Mouse (Mus musculus) forebrain, embryonic 16.5 days (tissue): ENCODE measurements around the gene Rrp36. TPM values are rescaled to one million over a fixed set of nuclear protein-coding genes. Genes with fewer than 3 reads are reported as not detected.

ENCODE experiments used
- ATAC-seq: fragments of 200-750 bp; cut with Nextera tagmentation; 2 replicates; pipeline ENCODE4 v1.8.0; 2017; ENCODE audit warnings: mild to moderate bottlenecking, moderate library complexity
- H3K27ac ChIP-seq: fragments of 300-500 bp; sonication (generic); 2 replicates; pipeline ENCODE4 v1.5.1; 2014; ENCODE audit warnings: low read length, control low read depth
- H3K27me3 ChIP-seq: fragments of 300-500 bp; sonication (generic); replicated peaks from 2 replicates; pipeline ENCODE4 v1.6.1; 2014; ENCODE audit warnings: low read length; ENCODE audit not compliant: control insufficient read depth, insufficient read depth
- H3K36me3 ChIP-seq: fragments of 300-500 bp; sonication (generic); 2 replicates; pipeline ENCODE4 v1.6.1; 2014; ENCODE audit not compliant: control insufficient read depth, insufficient read depth
- H3K4me1 ChIP-seq: fragments of 300-500 bp; sonication (generic); replicated peaks from 2 replicates; pipeline ENCODE4 v1.6.1; 2014; ENCODE audit warnings: low read length; ENCODE audit not compliant: control insufficient read depth, insufficient read depth
- H3K4me2 ChIP-seq: fragments of 300-500 bp; sonication (generic); 2 replicates; pipeline ENCODE4 v1.6.1; 2014; ENCODE audit warnings: mild to moderate bottlenecking, low read length, control low read depth
- H3K4me3 ChIP-seq: fragments of 300-500 bp; sonication (generic); replicated peaks from 2 replicates; pipeline ENCODE4 v1.5.1; 2014; ENCODE audit warnings: mild to moderate bottlenecking, low read length, control low read depth
- H3K9ac ChIP-seq: fragments of 300-500 bp; sonication (generic); replicated peaks from 2 replicates; pipeline ENCODE4 v1.6.1; 2014; ENCODE audit warnings: low read depth, low read length, control low read depth
- H3K9me3 ChIP-seq: fragments of 300-500 bp; sonication (generic); 2 replicates; pipeline ENCODE4 v1.6.1; 2016; ENCODE audit warnings: low read length; ENCODE audit not compliant: control insufficient read depth
- WGBS: fragments of 180-500 bp; shearing (Covaris S2); extraction: QIAGEN DNeasy Blood & Tissue Kit; methylation state at CpG from one replicate; pipeline ENCODE4 v1.1.7; 2014; 5-methylcytosine and 5-hydroxymethylcytosine counted together
- polyA plus RNA-seq: library from polyadenylated mRNA; unstranded; fragments of >200 nt; fragmentation: Nextera tagmentation; extraction: Ambion mirVana; gene quantifications from 2 replicates; pipeline ENCODE4 v1.2.1, GENCODE M21; 2015

The Rrp36 gene
- polyA plus RNA-seq, 1 experiment from 2014 or later = 51.1 TPM

- WGBS = 9% methylated on average over 10 of the region's 11 CpGs
Observed at GRCm38 (mm10) chr17:46644916-46645475, 29.2 kb downstream of the Rrp36 start.

GRCm38 (mm10) chr17:46644152-46644805 lies 29.9 kb downstream of the Rrp36 start:
- Histone ChIP-seq H3K36me3 (peaks cover 12% of the 10 kb centered on the region), H3K9me3 (no peaks in the 10 kb centered on the region), H3K27ac (no peak overlapping the region), H3K4me3 (no peak overlapping the region), H3K4me2 (peak overlapping the region; percentile 94; the same call in 1 of the 2 replicates), H3K27me3 (no peaks in the 10 kb centered on the region), H3K9ac (no peak overlapping the region), H3K4me1 (peaks cover 20% of the 10 kb centered on the region)
- 89% methylated on average over 12 of the region's 12 CpGs for WGBS
- no peak for ATAC-seq

More at GRCm38 (mm10) chr17:46644916-46645475, 29.2 kb downstream of the Rrp36 start:
- Histone ChIP-seq H3K36me3 (peaks cover 12% of the 10 kb centered on the region), H3K4me1 (peaks cover 24% of the 10 kb centered on the region), H3K4me3 (peak overlapping the region; percentile 69), H3K9me3 (no peaks in the 10 kb centered on the region), H3K27ac (no peak overlapping the region; the same call in 1 of the 2 replicates), H3K9ac (peak overlapping the region; percentile 74), H3K4me2 (peak overlapping the region; percentile 94), H3K27me3 (no peaks in the 10 kb centered on the region)
- ATAC-seq = no peak

GRCm38 (mm10) chr17:46642060-46642459 lies 32.1 kb downstream of the Rrp36 start:
- peaks cover 14% of the 10 kb centered on the region for H3K36me3 ChIP-seq
- ATAC-seq = no peak
- peaks cover 23% of the 10 kb centered on the region for H3K4me1 ChIP-seq
- H3K9ac ChIP-seq = no peak overlapping the region
- H3K4me2 ChIP-seq = no peak overlapping the region
- no peaks in the 10 kb centered on the region for H3K27me3 ChIP-seq
- 88% methylated on average over 17 of the region's 17 CpGs for WGBS
- no peak overlapping the region for H3K4me3 ChIP-seq
- H3K27ac ChIP-seq = no peak overlapping the region
- no peaks in the 10 kb centered on the region for H3K9me3 ChIP-seq

- Histone ChIP-seq H3K4me3 (no peak overlapping the region), H3K9me3 (no peaks in the 10 kb centered on the region), H3K9ac (no peak overlapping the region), H3K27me3 (no peaks in the 10 kb centered on the region), H3K27ac (no peak overlapping the region), H3K4me1 (peaks cover 24% of the 10 kb centered on the region), H3K36me3 (peaks cover 14% of the 10 kb centered on the region), H3K4me2 (no peak overlapping the region)
- 85% methylated on average over 9 of the region's 9 CpGs for WGBS
- no peak for ATAC-seq
Observed at GRCm38 (mm10) chr17:46639929-46640328, 34.2 kb downstream of the Rrp36 start.

- 9% methylated on average over 15 of the region's 15 CpGs for WGBS
- Histone ChIP-seq H3K4me1 (peaks cover 16% of the 10 kb centered on the region), H3K27ac (peak overlapping the region; percentile 65), H3K4me3 (no peak overlapping the region), H3K9me3 (no peaks in the 10 kb centered on the region), H3K27me3 (no peaks in the 10 kb centered on the region), H3K4me2 (peak overlapping the region; percentile 28), H3K36me3 (peaks cover 13% of the 10 kb centered on the region), H3K9ac (peak overlapping the region; percentile 36; the same call in 1 of the 2 replicates)
- ATAC-seq = peak; percentile 83
Observed at GRCm38 (mm10) chr17:46636831-46637523, 37.2 kb downstream of the Rrp36 start.

- H3K9me3 ChIP-seq = no peaks in the 10 kb centered on the region
- no peaks in the 10 kb centered on the region for H3K27me3 ChIP-seq
- H3K4me3 ChIP-seq = peak overlapping the region; percentile 93
- H3K36me3 ChIP-seq = no peaks in the 10 kb centered on the region
- WGBS = 15% methylated on average over 11 of the region's 12 CpGs
- H3K4me1 ChIP-seq = peaks cover 27% of the 10 kb centered on the region
- no peak overlapping the region for H3K9ac ChIP-seq
- ATAC-seq = peak; percentile 52
- peak overlapping the region; percentile 80 for H3K4me2 ChIP-seq
- peak overlapping the region; percentile 49 for H3K27ac ChIP-seq
Observed at GRCm38 (mm10) chr17:46629685-46630441, 44.3 kb downstream of the Rrp36 start.

- Histone ChIP-seq H3K27me3 (no peaks in the 10 kb centered on the region), H3K4me3 (peak within 1 kb of the TSS; percentile 93), H3K9ac (peak within 1 kb of the TSS; percentile 95), H3K27ac (peak within 1 kb of the TSS; percentile 90), H3K4me2 (peak within 1 kb of the TSS; percentile 80), H3K4me1 (peaks cover 36% of the 10 kb centered on the region), H3K9me3 (no peaks in the 10 kb centered on the region), H3K36me3 (no peaks in the 10 kb centered on the region)
- WGBS = under 1% methylated on average over 57 of the region's 90 CpGs
- peak; percentile 80 for ATAC-seq
Observed at GRCm38 (mm10) chr17:46628791-46629684, 45.1 kb downstream of the Rrp36 start, which contains the start of gene Ptk7. Ptk7 (minus strand) TSS chr17:46629504.

- Histone ChIP-seq H3K4me3 (peak overlapping the region; percentile 93), H3K4me1 (peaks cover 42% of the 10 kb centered on the region), H3K27ac (peak overlapping the region; percentile 90), H3K4me2 (peak overlapping the region; percentile 80), H3K36me3 (no peaks in the 10 kb centered on the region), H3K9ac (peak overlapping the region; percentile 95), H3K27me3 (no peaks in the 10 kb centered on the region), H3K9me3 (no peaks in the 10 kb centered on the region)
- ATAC-seq = no peak; the same call in 1 of the 2 replicates
- WGBS = under 1% methylated on average over 13 of the region's 13 CpGs
Observed at GRCm38 (mm10) chr17:46628471-46628790, 45.7 kb downstream of the Rrp36 start.
